8 mouse cellular contexts compared by ENCODE assay signal in genomic region chr5:4263560-4264160, GRCm38 (mm10).
A peak's percentile ranks its signal among the peaks of the same experiment; 100 is the strongest.
DNase-seq lines count a peak whose midpoint lies in the region.

No protein-coding gene starts in this region.

- peak; percentile 12 for DNase-seq in heart, postnatal 4 days
- DNase-seq in heart, adult 11 months = no peak
- DNase-seq in A20 (ENCODE audit: low read depth, low spot score) = peak; percentile 7
- DNase-seq in cerebellum, adult 9-10 months = peak; percentile 79
- DNase-seq in layer of hippocampus, postnatal 14 days (ENCODE audit: low spot score in 2 of 2) = peak; percentile 9 to 67
- no peak for DNase-seq in urinary bladder, postnatal 4 days (ENCODE audit: low spot score in 2 of 2)
- no peak for DNase-seq in ovary, adult 18-20 months (ENCODE audit: low spot score)
- no peak for DNase-seq in B cell, adult 2 months

Comparison
In these comparisons a context has a peak if more than half of its experiments do, and no peak if none do; other contexts are left out.
1. DNase-seq: peak in heart, postnatal 4 days (single experiment), A20 (single experiment), cerebellum, adult 9-10 months (single experiment) and layer of hippocampus, postnatal 14 days (2 of 2); none in heart, adult 11 months (single experiment), urinary bladder, postnatal 4 days (0 of 2), ovary, adult 18-20 months (single experiment) and B cell, adult 2 months (0 of 2).